Mouse (Mus musculus): Measurements from ENCODE around the gene Slc41a3.

- no peak for TF ChIP-seq TAL1 (IDR thresholded peaks at IDR 0.05; ENCODE audit: low read length)
- TF ChIP-seq GATA1 (IDR thresholded peaks at IDR 0.05; ENCODE audit: low read length) = no peak
Observed at GRCm38 (mm10) chr6:90556534-90557058, 47.9 kb upstream of the Slc41a3 start.

All from erythroblast, embryonic 14.5 days (primary cell).